Mouse (Mus musculus): Measurements from ENCODE around the gene Nlrp3.
A peak's percentile ranks its signal among the peaks of the same experiment; 100 is the strongest.
"Not testable (repeated sequence)": the region's sequence is repeated elsewhere in the genome, so short reads cannot be mapped to it uniquely, and the experiment has no call there.

The Nlrp3 gene

GRCm38 (mm10) chr11:59537218-59538130, 3.9 kb upstream of the Nlrp3 start:
- DNase-seq (ENCODE audit: low spot score in 2 of 2), result peak in 1 of 2 experiments; percentile 49

- DNase-seq (ENCODE audit: low spot score in 2 of 2), result peak in 1 of 2 experiments; percentile 12
Measured at GRCm38 (mm10) chr11:59538387-59538786, 3.0 kb upstream of the Nlrp3 start.

DNA sequence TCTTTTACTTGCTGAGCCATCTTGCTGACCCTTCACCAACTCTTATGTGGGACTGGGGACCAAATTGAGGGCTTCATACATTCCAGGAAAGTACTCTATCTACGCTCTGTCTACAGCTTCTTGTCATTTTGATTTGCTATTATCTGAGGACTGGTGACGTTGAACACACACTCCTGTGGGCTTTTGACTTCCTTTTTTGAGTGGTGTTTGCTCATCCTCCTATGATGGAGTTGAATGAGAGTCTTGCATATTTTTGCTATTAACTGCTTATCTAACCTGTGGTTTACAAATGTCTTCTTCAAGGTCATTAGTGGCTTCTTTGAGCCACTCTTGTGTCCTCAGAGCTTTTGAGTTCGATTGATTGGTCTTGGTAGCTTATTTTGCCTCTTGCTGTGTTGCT, 1.2 kb upstream of the Nlrp3 start:
- DNase-seq (ENCODE audit: low spot score in 2 of 2), result no peak

GRCm38 (mm10) chr11:59542442-59542841, 1.1 kb downstream of the Nlrp3 start:
- no peak for DNase-seq (ENCODE audit: low spot score in 2 of 2)

DNA sequence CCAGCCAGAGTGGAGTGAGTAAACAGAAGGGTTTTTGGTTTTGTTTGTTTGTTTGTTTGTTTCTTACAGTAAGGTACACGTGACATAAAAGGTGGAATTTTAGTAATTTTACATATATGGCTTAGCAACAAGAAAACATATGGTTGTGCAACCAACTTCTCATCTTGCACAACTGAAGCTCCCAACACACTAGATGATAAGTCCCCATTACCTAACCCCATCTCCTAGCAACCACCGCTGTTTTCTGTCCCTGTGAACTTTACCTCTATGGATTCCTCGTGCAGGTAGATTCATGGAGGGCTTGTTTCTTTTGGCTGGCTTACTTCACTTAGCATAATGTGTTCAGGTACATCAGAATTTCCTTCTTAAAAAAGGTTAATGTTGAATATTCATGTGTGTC, 2.0 kb downstream of the Nlrp3 start:
- DNase-seq (ENCODE audit: low spot score in 2 of 2), result no peak

- no peak for DNase-seq (ENCODE audit: low spot score in 2 of 2)
Measured at GRCm38 (mm10) chr11:59544005-59544404, 2.6 kb downstream of the Nlrp3 start.

GRCm38 (mm10) chr11:59554127-59554526, 12.8 kb downstream of the Nlrp3 start:
- no peak for DNase-seq (ENCODE audit: low spot score in 2 of 2)

- DNase-seq (ENCODE audit: low spot score in 2 of 2), result no peak
Measured at GRCm38 (mm10) chr11:59554535-59554934, 13.2 kb downstream of the Nlrp3 start.

GRCm38 (mm10) chr11:59560906-59561305, 19.5 kb downstream of the Nlrp3 start:
- no peak for DNase-seq (ENCODE audit: low spot score in 2 of 2)

- no peak for DNase-seq (ENCODE audit: low spot score in 2 of 2)
Measured at GRCm38 (mm10) chr11:59562336-59562735, 21.0 kb downstream of the Nlrp3 start.

GRCm38 (mm10) chr11:59562837-59563236, 21.5 kb downstream of the Nlrp3 start:
- no peak for DNase-seq (ENCODE audit: low spot score in 2 of 2)

- no peak for DNase-seq (ENCODE audit: low spot score in 2 of 2)
Measured at GRCm38 (mm10) chr11:59569306-59569705, 27.9 kb downstream of the Nlrp3 start.

- no peak for DNase-seq (ENCODE audit: low spot score in 2 of 2)
Measured at GRCm38 (mm10) chr11:59575726-59576125, 34.4 kb downstream of the Nlrp3 start.

GRCm38 (mm10) chr11:59576135-59576534, 34.8 kb downstream of the Nlrp3 start, which contains the start of gene Olfr222:
Gene Olfr222 (minus strand): TSS chr11:59576235.
- DNase-seq (ENCODE audit: low spot score in 2 of 2), result not testable (repeated sequence)

GRCm38 (mm10) chr11:59584539-59584938, 43.2 kb downstream of the Nlrp3 start:
- DNase-seq (ENCODE audit: low spot score in 2 of 2), result no peak

DNA sequence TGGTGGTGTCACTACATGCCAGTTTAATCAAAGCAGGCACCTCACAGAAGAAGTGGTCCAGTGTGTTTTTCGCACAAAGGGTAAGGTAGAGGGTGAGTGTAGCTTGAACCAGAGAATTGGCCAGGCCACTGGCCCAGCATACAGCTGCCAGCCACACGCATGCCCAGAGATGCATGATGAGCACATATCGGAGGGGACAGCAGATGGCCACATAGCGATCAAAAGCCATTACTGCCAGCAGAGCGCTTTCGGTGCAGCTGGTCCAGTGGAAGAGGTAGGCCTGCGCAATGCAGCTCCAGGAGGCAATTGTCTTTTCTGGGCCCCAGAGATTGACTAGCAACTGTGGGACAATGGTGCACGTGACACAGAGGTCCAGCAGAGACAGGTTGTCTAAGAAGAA, 48.1 kb downstream of the Nlrp3 start:
- no peak for DNase-seq (ENCODE audit: low spot score in 2 of 2)

DNA sequence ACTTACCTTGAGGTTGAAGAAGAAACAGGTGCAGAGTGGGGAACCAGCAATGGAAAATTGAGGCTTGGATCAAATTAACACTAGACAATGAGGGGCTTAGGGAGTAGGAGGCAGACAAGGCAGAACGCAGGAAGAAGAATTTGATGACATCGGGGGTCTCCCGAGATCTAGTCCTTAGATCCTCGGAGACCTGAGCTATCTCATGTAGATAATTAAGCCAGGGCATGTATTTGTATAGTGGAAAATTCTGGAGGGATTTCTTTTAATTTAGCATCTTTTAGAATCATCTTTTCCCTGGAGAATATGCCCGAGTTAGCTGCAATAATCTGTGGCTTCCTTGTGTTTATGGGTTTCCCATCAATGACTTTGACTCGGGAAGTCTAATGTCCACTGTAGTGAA, 51.8 kb downstream of the Nlrp3 start, which contains the start of gene Olfr223:
TSS of gene Olfr223 (minus strand) at position 101 of the 400 bp plus-strand sequence.
- no peak for DNase-seq (ENCODE audit: low spot score in 2 of 2)

DNA sequence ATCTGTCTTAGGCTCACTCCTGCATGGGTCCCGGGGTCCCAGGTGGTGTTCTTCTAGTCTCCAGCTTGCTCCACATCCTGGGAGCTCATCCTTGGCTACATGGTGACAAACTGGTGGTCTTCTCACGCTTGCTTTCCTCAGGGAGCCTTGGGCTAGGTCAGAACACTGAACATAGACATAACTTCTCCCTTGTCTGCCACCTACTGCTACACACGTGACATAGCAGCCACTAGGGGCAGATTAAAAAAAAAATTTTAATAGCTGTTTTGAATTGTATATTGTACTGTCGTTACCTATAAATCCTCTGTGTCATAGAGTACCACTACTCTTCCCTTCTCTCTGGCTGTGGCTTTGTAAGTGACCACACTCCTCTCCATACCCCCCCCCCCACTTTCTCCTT, 54.7 kb downstream of the Nlrp3 start:
- DNase-seq (ENCODE audit: low spot score in 2 of 2), result no peak

DNA sequence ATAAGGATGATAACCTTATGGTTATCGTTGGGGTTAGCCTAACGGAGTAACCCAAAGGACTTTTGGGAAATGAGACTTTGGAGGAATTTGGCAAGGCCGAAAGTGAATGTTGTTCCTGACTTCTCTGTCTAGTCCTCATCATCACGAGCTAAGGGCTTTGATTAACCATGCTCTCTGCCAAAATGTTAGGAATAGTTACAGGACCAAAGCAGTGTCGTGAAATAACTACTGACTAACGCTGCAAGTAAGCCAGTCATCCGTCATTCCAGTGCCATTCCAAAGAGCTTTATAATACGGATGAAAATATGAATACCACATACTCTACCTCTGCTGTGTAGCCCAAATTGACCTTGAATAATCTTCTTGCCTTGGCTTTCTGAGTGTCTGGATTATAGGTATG, 55.6 kb downstream of the Nlrp3 start:
- no peak for DNase-seq (ENCODE audit: low spot score in 2 of 2)

GRCm38 (mm10) chr11:59599211-59599610, 57.8 kb downstream of the Nlrp3 start:
- DNase-seq (ENCODE audit: low spot score in 2 of 2), result no peak

- DNase-seq (ENCODE audit: low spot score in 2 of 2), result no peak
Measured at GRCm38 (mm10) chr11:59600872-59601271, 59.5 kb downstream of the Nlrp3 start.

DNA sequence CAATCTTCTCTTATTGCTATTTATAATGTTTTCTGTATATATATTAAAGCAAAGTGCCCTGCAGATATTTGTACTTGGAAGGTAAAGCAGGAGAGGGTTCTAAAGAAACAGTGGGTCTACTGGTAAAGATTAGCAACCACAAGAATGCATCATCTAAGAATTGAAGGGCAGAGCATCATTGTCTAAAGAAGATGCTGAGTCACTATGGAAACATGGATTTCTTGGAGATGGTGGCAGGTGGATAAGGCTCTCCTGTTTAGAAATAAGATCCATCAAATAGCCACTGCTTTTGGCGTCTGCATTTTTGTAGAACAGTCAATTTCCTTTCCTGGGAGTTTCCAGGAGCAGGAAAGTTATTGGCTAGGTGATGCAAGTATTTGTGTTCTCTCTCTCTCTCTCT, 60.9 kb downstream of the Nlrp3 start:
- no peak for DNase-seq (ENCODE audit: low spot score in 2 of 2)

DNA sequence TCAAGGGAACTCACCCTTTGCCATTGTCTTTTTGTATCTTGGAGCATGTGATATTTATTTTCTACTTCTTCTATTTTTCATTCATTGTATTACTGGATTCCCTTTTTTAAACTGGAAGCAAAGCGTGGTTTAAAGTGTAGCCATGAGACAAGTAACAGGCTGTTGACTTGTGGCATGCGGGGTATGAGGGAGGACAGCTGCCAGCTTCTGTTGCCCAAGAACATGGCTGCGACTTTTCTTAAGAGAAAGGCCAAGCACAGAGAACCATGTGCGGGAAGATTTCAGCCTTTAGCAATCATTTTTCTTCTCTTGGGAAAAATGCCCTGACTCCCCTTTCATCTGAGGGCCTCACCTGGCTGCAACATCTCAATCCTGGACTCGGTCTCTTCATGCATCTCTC, 70.3 kb downstream of the Nlrp3 start:
- no peak for DNase-seq (ENCODE audit: low spot score in 2 of 2)
